Mouse (Mus musculus): ENCODE results near the gene C5ar2.
"Not testable (repeated sequence)": the region's sequence is repeated elsewhere in the genome, so short reads cannot be mapped to it uniquely, and the experiment has no call there.

The C5ar2 gene

DNA sequence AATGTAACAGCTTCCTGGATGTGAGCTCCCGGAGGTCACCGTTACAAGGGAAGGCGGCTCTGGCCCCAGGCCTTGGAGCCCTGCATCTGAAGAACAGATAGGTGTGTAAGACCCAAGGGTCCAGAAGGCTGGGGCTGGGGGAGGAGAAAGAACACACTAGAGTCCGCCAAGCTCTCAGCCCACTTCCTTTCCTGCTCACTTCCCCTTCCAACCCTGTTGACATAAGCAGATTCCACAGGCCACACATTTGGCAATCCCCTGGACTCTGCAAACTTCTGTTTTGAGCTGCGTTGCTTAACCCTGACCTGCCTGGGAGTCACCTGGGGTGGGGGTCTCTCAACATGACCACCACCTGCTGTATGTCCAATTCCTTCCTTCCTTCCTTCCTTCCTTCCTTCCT lies at the start of gene C5ar2:
Gene C5ar2 (minus strand): TSS at position 88 of the 400 bp plus-strand sequence.
- DNase-seq (ENCODE audit: low read depth) = no peak

DNA sequence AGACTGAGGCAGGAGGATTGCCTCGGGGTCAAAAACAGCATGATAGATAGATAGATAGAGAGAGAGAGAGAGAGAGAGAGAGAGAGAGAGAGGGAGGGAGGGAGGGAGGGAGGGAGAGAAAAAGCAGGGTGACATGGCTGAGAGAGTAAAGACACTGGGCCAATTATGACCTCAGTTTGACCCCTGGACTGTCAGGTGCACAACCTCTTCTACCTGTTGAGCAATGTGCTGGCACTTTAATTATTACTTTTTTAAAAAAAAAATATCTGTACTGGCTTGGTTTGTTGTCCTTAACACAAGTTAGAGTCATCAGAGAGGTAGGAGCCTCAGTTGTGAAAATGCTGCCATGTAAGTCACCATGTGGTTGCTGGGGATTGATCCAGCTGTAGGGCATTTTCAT lies 43.8 kb upstream of the C5ar2 start:
- no peak for DNase-seq (ENCODE audit: low read depth)

- peak; percentile 63 for DNase-seq (ENCODE audit: low read depth)
These were observed 43.1 kb upstream of the C5ar2 start for GRCm38 (mm10) chr7:16287016-16287415.

DNA sequence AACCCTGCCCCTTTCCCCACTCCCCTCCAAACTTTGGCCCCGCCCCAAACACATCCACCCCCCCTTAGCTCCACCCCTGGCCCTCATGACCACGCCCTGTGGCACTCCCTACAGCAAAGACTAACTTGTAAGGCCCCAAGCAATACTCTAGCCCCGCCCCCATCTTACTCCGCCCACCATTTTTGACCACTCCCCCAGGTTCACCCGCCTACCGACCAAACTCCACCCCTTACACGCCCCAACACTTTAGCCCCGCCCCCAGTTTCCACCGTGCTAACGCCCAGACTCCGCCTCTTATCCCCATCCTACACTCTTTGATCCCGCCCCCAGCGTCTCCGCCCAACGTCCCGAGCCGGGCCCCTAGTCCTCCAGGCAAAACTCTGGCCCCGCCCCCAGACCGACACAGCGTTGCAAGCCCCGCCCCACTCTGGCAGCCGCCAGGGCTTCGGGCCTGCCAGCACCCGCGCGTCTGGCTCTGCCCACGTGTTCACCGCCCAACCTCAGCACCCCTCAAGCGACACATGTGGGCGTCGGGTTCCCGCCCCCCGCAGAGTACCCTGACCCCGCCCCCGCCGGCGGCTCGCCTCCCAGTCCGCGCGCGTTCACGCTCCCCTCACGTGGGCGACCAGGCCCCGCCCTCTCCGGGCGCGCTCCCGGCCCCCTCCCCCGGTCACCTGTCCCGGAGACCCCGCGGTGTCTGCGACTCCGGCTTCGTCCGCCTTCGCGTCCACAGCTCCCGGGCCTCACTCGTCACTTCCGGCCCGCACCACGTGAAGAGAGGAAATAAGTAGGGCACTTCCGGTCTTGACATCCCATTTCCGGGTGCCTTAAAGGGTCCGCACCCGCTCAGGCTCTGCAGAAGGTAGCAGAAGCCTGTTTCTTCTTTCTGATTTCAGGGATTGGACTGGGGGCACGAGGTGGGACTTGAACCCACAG lies 42.3 kb upstream of the C5ar2 start, which contains the start of gene Ccdc9:
Gene Ccdc9 (minus strand): TSS at position 770 of the 936 bp plus-strand sequence.
- peak; percentile 100 for DNase-seq (ENCODE audit: low read depth)

DNA sequence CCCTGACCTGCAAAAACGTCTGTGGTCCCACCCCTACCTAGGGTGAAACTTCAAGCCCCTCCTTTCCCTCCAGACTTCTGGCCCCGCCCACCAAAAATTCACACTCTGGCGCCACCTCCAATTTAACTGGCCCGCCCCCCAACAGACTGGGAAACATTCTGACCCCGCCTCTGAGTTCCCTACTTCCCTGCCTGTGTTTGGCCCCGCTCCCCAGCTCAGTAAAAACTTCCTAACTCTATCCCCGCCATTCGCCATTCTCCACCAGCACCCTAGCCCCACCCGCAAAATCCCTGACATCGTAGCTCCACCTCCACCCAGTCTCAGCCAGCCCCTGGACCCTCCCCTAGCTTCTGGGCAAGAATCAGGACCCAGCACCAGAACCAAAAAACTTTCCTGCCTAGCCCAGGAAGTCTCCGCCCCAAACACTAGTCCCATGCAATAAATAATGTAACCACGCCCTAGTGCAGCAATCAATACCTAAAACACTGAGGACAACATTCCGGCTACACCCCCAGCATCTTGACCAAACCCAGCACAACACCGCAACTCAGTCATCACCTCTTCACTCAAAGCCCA lies 41.6 kb upstream of the C5ar2 start:
- peak; percentile 93 for DNase-seq (ENCODE audit: low read depth)

DNA sequence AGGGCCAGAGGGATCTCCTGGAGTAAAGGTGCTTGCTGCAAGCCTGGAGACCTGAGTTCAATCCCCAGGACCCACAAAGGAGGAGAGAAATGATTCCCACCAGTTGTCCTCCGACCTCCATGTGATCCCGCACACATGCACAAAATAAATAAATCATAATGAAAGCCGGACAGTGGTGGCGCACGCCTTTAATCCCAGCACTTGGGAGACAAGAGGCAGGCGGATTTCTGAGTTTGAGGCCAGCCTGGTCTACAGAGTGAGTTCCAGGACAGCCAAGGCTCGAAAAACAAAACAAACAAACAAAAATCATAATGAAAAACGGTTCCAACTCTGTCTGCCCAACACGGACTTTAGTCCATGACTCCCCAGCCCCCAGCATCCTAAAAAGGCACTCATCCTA lies 41.0 kb upstream of the C5ar2 start:
- DNase-seq (ENCODE audit: low read depth) = no peak

- no peak for DNase-seq (ENCODE audit: low read depth)
These were observed 40.0 kb upstream of the C5ar2 start for GRCm38 (mm10) chr7:16284001-16284400.

- DNase-seq (ENCODE audit: low read depth) = no peak
These were observed 38.4 kb upstream of the C5ar2 start for GRCm38 (mm10) chr7:16282334-16282733.

DNA sequence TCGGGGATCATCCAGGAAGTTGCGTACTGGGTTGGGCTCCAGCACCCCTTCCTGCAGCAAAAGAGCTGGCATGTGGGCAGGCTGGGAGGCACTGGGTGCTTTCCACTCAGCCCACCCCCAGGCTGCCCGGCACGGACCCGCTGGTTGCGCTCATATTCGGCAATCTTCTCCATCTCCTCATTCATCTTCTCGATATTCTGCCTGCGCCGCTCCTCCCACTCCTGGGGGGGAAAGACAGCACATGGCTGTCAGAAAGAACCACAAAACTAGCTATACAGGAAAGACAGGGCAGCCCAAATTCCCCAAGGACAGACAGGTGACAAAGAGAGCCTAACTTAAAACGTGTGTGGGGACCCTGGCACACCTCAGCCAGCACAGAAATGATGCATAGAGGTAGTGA lies 36.8 kb upstream of the C5ar2 start:
- DNase-seq (ENCODE audit: low read depth) = no peak

DNA sequence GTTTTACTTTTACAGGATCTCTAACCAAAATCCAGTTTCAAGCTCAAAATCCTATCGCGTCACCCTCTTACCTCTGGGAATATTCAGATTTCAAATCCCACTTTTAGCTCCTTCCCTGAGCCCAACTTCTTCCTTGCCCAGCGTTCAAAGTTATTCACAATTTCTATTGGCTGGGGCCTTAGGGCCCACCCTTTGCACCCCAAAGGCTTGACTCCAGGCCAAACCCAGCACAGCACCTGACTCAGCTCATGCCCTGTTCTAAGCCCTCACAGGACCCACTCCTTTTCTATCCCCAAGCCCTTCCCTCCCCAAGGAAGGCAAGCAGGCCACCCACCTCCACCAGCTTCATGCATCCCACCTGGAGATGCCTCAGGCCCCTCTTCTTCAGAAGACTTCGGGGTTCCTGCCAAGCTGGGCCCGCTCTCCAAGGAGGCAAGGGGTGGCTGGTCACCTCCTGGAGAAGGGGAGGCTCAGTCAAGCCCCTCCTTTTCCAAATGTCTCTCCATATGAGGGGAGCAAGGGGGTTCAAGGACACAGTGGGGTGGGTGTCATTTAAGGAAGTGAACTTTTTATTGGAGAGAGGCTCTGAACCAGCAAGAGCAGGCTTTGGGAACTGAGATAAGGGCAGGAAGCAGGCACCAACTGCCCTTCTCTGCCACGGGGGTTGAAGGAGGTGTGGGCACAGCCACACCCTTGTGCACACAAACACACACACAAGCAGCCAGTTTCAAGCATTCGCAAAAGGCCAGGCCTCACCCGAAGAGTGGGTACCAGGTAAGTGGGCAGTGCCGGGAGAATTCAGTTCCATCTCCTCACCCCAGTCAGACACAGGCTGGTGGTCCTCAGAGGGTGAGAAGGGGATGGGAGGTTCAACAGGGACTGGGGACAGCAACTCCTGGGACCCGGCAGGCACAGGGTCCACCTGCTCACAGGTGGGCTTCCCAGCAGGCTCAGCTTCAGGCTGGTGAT lies 31.3 kb upstream of the C5ar2 start:
- no peak for DNase-seq (ENCODE audit: low read depth)

- DNase-seq (ENCODE audit: low read depth) = no peak
These were observed 29.8 kb upstream of the C5ar2 start for GRCm38 (mm10) chr7:16273766-16274140.

DNA sequence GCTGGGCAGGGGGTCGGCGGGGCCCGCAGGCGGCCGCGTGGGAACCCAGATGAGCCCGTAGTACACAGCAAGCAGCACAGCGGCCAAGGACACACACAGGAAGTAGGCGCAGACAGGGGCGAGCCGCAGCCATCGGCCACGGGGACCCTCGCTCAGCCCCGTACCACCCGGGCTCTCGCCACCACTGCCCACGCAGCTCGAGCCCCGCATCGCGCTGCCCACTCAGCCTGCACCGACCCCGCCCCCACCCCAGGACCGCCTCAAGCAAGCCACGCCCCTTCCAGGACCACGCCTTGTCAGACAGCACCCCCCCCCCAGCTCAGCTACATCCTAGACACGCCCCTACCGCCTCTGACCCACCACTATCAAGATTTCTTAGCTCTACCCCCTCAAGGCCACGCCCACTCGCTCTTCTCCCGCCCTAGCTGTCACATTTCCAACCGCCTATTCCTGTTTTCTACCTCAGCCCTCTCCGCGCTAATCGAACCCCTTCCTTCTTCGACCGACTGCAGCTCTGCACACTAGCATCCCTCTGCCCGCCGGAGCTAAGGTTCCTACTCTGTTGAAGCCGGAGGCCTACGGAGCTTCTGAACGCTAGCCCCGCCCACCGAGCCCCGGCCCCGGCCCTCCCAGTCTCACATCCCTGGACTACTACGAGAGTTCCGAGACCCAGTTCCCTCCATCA lies 29.3 kb upstream of the C5ar2 start, which contains the start of gene Inafm1:
Gene Inafm1 (minus strand): TSS at position 537 of the 685 bp plus-strand sequence.
- DNase-seq (ENCODE audit: low read depth) = peak; percentile 95

- DNase-seq (ENCODE audit: low read depth) = peak; percentile 82
These were observed 28.7 kb upstream of the C5ar2 start for GRCm38 (mm10) chr7:16272681-16273080.

DNA sequence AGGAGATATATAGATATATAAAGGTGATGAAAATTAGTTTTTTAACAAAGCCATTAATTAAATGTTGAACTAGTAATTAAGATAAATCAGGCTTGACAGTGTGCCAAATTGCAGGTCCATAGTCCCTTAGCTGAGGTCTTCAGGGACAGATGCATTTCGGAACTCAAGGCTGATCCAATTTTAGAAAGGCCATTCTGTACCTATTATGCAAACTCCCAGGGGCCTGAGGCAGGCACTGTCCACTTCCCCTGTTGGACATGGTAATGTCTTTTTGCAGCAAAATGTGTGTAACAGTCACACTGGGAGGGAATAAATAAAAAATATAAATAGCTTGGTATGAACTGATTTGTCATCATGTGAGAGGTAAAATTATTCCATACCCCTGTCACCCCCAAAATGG lies 27.2 kb upstream of the C5ar2 start:
- no peak for DNase-seq (ENCODE audit: low read depth)

GRCm38 (mm10) chr7:16266593-16266992 lies 22.6 kb upstream of the C5ar2 start:
- DNase-seq (ENCODE audit: low read depth) = not testable (repeated sequence)

DNA sequence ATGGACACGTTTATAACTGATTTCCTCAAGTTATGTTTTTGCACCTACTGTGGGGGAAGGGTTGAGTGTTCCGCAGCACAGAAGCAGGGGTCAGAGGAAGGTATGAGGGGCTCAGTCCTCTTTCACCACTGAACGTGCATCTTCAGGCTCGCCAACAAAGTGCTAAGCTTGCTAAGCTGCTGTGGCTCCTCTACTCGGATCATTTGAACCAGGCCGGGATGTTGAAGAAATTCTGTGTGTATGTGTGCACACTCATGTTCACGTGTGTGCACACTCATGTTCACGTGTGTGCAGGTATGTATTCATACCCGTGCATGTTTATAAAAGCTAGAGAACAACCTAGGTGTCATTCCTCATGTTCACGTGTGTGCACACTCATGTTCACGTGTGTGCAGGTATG lies 21.9 kb upstream of the C5ar2 start:
- no peak for DNase-seq (ENCODE audit: low read depth)

- no peak for DNase-seq (ENCODE audit: low read depth)
These were observed 19.9 kb upstream of the C5ar2 start for GRCm38 (mm10) chr7:16263843-16264242.

GRCm38 (mm10) chr7:16263015-16263787 lies 19.2 kb upstream of the C5ar2 start:
- peak; percentile 96 for DNase-seq (ENCODE audit: low read depth)

DNA sequence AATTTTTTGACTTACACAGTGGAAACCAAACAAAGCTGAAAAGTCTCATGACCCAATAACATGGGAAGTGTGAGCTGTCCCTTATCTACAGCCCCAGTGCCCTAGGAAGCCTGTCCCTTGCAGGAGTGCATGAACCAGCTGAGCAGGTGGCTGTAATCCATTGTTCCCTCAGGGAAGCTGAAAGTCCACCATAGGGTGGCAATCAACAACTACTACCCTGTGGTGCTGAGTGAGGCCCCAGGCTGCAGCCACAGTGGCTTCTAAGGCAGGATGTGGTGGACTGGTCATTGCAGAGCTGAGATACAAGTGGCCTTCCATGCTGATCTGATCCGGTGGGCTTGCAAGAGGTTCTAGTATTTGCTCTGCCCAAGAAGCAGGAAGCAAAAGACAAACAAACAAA lies 17.1 kb upstream of the C5ar2 start:
- DNase-seq (ENCODE audit: low read depth) = no peak

DNA sequence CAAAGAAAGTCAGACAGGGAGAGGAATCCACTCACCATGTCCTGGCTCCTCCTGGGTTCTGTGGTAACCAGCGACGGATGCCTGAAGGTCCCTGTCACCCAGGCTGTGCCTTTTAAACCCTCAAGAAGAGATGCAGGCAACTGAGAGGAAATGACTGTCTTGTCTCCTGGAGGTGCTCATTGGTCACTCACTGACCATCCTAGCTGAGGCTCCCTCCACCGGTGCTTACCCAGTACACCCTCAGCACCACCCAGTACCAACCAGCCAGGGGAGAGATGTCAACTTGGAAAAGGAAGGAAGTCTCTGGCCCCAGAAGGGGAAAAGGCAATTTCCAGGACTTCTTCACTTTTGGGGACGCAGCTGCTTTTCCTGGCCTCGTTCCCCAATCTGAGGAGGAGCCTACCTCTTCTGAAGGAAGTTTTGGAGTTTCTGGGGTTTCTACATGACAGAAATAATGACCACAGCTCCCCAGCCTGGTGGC lies 15.2 kb upstream of the C5ar2 start, which contains the start of gene C5ar1:
Gene C5ar1 (minus strand): TSS at position 431 of the 481 bp plus-strand sequence.
- DNase-seq (ENCODE audit: low read depth) = no peak

All from NIH3T3 (cell line).